Mouse (Mus musculus) kidney, adult 8-10 months (tissue): ENCODE results near the gene Tor3a.
A peak's percentile ranks its signal among the peaks of the same experiment; 100 is the strongest.

ENCODE experiments used
- DNase-seq, 2 experiments: peaks; one replicate each; pipeline ENCODE4 v3.0.0; 2022

The Tor3a gene

DNA sequence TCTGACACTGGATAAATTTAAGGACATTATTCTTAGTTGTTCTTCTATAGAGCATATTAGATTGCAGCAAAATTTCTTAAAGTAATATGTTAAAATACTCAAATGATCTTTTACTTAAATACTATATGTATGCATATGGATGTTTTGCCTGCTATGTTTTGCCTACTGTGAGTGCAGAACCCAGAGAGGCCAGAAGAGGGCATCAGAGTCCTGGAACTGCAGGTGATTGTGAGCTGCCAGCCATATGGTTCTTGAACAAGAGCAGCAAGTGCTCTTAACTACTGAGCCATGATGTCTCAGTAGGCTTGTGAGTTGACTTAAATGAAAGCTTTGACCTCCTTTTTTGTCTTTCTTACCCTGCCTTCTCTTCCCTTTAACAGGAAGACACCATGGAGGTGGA, 43.2 kb downstream of the Tor3a start:
- DNase-seq: peak in 1 of 2 experiments; percentile 29

DNA sequence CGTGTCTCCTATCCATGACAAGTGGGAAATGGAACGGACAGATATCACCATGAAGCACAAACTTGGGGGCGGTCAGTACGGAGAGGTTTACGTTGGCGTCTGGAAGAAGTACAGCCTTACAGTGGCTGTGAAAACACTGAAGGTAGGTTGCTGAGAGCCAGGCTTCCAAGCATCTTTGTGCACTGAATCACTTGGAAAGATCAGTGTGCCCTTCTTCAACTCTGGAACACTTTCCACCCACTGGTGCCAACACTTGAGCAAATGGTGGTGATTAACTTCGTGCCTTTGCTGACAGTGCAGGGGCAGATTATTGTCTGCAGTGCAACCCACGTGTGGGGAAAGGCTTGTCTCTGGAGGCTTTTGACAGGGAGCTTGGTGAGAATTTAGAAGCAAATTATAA, 44.2 kb downstream of the Tor3a start:
- DNase-seq: no peak

DNA sequence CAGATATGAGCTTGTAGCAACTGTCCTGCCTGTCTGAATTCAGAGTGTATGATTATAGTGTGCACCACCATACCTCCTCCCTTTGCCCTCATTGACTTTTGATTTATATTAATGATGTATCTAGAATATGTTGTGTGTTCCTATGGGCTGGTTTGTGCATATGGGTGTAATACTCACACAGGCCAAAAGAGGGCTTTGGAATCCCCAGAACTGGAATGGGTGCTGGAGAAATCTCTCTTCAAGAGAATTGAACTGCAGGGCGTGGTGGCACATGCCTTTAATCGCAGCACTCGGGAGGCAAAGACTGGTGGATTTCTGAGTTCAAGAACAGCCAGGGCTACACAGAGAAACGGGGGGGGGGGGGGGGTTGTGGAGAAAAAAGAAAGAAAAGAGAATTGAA, 47.4 kb downstream of the Tor3a start:
- no peak for DNase-seq

- DNase-seq: no peak
These were observed 49.9 kb downstream of the Tor3a start for GRCm38 (mm10) chr1:156624231-156624630.

- no peak for DNase-seq
These were observed 53.2 kb downstream of the Tor3a start for GRCm38 (mm10) chr1:156620951-156621350.

DNA sequence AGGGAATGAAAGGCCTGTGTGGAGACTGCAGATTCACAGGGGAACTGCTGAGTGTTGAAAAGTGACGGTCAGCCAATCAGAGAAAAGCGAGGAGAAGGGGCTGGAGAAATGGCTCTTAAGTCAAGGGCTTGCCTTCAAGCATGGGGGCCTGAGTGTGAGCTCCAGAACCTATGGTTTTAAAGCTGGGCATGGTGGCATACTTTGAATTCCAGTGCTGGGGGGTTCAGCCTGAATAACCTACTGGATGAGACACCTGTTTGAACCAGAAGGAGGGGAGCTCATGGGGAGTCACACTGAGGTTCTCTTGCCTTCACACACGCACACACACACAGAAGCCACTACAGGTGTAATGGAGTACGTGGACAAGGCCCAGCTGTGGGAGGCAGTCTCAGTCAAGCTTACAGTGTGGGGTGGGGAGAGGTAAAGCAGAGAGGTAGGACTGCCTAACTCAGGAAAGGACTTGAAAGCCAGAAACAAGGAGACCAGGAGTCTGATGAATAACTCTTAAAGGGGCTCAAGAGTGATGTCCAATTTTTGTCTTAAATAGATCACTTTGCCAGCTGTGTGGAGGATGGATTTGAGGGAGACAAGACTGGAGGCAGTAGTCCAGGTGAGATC, 53.8 kb downstream of the Tor3a start:
- no peak for DNase-seq

- DNase-seq: no peak
These were observed 56.3 kb downstream of the Tor3a start for GRCm38 (mm10) chr1:156617811-156618210.

GRCm38 (mm10) chr1:156616989-156617598, 57.1 kb downstream of the Tor3a start:
- DNase-seq: no peak

GRCm38 (mm10) chr1:156615381-156616133, 58.6 kb downstream of the Tor3a start:
- DNase-seq: peak; percentile 85 to 90

DNA sequence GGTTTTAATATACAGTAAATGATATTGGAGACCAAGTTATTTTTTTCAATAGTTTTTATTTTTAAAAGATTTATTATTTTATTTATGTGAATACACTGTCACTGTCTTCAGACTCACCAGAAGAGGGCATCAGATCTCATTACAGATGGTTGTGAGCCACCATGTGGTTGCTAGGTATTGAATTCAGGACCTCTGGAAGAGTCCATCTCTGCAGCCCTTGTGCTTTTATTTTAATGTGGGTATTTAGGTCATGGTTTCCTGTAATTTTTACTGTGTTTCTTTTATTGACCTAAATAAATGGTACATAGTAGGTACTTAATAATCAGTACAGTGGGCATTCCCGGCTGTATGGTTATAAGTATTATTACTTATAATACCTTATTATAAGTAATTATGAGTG, 59.4 kb downstream of the Tor3a start:
- DNase-seq: no peak

DNA sequence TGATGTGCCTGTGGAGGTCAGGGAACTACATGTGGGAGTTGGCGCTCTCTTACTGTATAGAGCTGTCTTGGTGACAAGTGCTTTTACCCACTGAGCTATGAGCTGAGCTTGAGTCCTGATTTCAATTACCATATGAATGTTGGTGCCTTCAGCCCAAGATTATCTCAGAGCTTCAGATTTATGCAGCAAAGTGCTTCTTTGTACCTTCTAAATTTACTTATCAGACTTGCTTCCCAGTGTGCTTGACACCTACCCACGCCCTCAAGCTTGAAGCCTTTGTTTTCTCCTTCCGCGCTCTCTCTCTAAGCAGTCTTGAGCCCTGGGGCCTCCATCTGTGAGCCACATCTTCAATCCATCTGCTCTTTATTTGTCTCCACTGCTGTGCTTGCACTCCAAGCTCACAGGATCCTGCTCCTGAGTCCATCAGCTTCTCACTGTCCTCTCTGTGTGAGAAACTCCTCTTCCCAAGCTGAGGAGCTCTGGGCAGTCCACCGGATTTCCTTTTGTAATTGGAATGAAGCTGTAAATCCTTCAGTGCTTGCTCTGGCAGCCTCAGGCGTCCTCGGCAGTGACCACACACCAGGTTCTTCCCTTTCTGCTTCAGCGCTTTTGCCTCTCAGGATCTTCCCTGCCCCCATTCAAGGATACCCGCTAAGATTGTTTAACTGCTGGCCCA, 60.2 kb downstream of the Tor3a start:
- peak; percentile 54 to 71 for DNase-seq

DNA sequence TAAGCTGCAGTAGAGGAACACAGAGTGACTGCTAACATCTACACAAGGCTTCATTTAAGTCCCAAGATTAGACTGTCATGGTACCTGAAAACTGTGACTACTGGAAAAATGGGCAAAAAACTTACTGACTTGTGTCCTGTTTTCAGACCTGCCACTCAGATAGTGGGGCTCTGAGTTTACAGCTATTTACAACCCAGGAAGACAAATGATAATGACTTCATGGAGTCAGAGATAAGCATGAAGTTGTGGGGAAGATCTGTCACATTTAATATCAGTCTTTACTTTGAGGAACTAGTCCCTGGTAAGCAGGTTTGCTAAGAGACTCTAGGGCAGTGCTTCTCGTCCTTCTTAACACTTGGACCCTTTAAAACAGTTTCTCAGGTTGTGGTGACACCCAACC, 63.9 kb downstream of the Tor3a start:
- no peak for DNase-seq

- DNase-seq: no peak
These were observed 65.7 kb downstream of the Tor3a start for GRCm38 (mm10) chr1:156608496-156608895.

DNA sequence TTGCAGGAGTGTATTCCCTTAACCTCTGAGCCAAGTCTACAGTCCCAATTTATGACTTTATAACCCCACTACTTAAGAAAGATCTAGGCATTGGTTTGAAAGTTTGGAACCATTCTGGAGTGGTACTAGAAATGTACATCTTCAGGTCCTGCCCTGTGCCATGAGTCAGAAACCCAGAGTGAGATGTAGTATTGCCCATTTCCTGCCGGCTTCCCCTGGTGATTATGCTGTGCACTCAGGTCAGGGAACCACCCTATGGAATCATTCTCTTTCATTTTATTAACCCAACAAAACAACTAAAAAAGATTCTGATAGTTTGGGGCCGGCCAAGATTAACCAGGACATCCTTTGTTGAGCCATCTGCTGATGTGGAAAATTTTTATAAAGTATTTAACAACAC, 68.2 kb downstream of the Tor3a start:
- DNase-seq: no peak

DNA sequence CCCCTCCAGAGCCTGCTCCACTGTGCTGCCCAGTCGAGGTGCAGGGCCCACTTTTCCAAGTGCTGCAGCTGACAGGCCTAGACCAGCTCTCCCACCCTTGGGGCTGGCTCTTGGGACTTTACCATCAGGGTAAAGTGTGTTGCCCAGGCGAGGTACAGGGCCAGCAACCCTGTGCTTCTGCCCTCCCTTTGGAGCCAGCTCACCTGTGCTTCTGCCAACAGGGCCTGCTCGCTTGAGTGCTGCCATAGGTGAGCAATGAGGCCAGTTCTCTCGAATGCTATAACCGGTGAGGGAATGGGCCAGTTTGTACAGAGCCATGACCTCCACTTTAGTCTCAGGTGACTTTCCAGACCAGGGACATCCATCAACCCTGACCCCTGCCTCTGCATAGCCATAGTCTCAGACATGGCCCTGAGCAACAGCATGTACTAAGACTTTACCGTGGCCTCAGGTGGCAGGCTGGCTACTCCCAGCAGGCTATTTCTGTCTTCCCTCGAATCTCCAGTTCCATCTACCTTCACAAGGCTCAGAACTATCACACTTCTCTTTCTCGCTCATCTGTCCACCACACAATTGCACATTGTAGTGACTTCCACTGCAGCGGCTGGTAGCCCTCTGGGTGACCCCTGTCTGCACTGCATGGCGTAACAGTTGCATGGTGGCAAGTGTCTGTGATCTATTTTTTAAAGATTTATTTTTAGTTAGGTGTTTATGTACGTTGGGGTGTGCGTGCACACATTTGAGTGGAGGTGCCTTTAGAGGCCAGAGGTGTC, 68.9 kb downstream of the Tor3a start:
- DNase-seq: peak; percentile 29 to 35
